Mouse (Mus musculus) stomach, postnatal 0 days (tissue): ENCODE measurements around the gene Mad1l1.

Experiments used
- CTCF ChIP-seq: IDR thresholded peaks from 2 replicates; pipeline ENCODE4 v1.5.1; 2016; ENCODE audit warnings: antibody characterized with exemption, low read depth, mild to moderate bottlenecking, moderate library complexity
- EP300 ChIP-seq: optimal IDR thresholded peaks from 2 replicates; pipeline ENCODE3; 2016; ENCODE audit warnings: antibody characterized with exemption

- TF ChIP-seq EP300, result no peak
- no peak for TF ChIP-seq CTCF
Observed at GRCm38 (mm10) chr5:140150136-140150535, 171.2 kb downstream of the Mad1l1 start.
